Mouse (Mus musculus): ENCODE measurements around the gene AI837181.

DNA sequence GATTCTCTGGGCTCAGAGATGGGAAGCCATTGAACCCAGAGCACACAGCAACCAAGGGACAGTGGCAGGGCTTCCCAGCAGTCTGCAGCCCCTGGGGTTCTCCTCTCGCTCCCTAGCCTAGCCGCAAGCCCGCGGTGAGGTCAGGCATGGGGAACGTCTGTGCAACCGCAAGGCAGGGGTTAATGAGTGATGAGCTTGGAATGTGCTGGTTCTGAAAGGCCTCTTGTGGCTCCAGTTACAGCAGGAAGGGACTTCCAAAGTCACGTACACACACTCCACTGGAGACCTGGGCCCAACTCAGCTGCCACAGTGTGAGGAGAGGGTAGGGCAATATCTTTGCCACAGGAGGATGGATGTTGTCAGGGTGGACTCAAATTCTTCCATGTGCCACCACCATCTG, 20.0 kb downstream of the AI837181 start:
- TF ChIP-seq CTCF (IDR thresholded peaks at IDR 0.05; ENCODE audit: control insufficient read depth, insufficient read depth, insufficient replicate concordance, low read depth, low read length) (no peak), POLR2A (IDR thresholded peaks at IDR 0.05; ENCODE audit: control insufficient read depth, low read depth, low read length) (no peak)

Data from testis, adult 2 months (tissue).